Mouse (Mus musculus): ENCODE data around the gene Map3k20.

Gene Map3k20

GRCm38 (mm10) chr2:72280524-72280923 is 4.9 kb upstream of the Map3k20 start:
- DNase-seq (ENCODE audit: extremely low spot score, low read depth, low spot score): no peak

- no peak for DNase-seq (ENCODE audit: extremely low spot score, low read depth, low spot score)
Observed at GRCm38 (mm10) chr2:72281971-72282370, 3.5 kb upstream of the Map3k20 start.

- no peak for DNase-seq (ENCODE audit: extremely low spot score, low read depth, low spot score)
Observed at GRCm38 (mm10) chr2:72282733-72283132, 2.7 kb upstream of the Map3k20 start.

- DNase-seq (ENCODE audit: extremely low spot score, low read depth, low spot score): no peak
Observed at GRCm38 (mm10) chr2:72284689-72285088, 748 bp upstream of the Map3k20 start.

GRCm38 (mm10) chr2:72285888-72286661 is 638 bp downstream of the Map3k20 start:
- DNase-seq (ENCODE audit: extremely low spot score, low read depth, low spot score): no peak

GRCm38 (mm10) chr2:72287142-72287541 is 1.7 kb downstream of the Map3k20 start:
- DNase-seq (ENCODE audit: extremely low spot score, low read depth, low spot score): no peak

- DNase-seq (ENCODE audit: extremely low spot score, low read depth, low spot score): no peak
Observed at GRCm38 (mm10) chr2:72288932-72289534, 3.6 kb downstream of the Map3k20 start.

- DNase-seq (ENCODE audit: extremely low spot score, low read depth, low spot score): no peak
Observed at GRCm38 (mm10) chr2:72291103-72291502, 5.7 kb downstream of the Map3k20 start.

- no peak for DNase-seq (ENCODE audit: extremely low spot score, low read depth, low spot score)
Observed at GRCm38 (mm10) chr2:72292573-72292972, 7.1 kb downstream of the Map3k20 start.

GRCm38 (mm10) chr2:72294994-72295393 is 9.6 kb downstream of the Map3k20 start:
- no peak for DNase-seq (ENCODE audit: extremely low spot score, low read depth, low spot score)

GRCm38 (mm10) chr2:72296984-72297715 is 11.7 kb downstream of the Map3k20 start:
- DNase-seq (ENCODE audit: extremely low spot score, low read depth, low spot score): no peak

- no peak for DNase-seq (ENCODE audit: extremely low spot score, low read depth, low spot score)
Observed at GRCm38 (mm10) chr2:72297716-72298082, 12.3 kb downstream of the Map3k20 start.

GRCm38 (mm10) chr2:72298406-72298805 is 13.0 kb downstream of the Map3k20 start:
- DNase-seq (ENCODE audit: extremely low spot score, low read depth, low spot score): no peak

- no peak for DNase-seq (ENCODE audit: extremely low spot score, low read depth, low spot score)
Observed at GRCm38 (mm10) chr2:72301194-72301916, 15.9 kb downstream of the Map3k20 start.

GRCm38 (mm10) chr2:72305738-72306137 is 20.3 kb downstream of the Map3k20 start:
- no peak for DNase-seq (ENCODE audit: extremely low spot score, low read depth, low spot score)

GRCm38 (mm10) chr2:72308351-72308750 is 22.9 kb downstream of the Map3k20 start:
- no peak for DNase-seq (ENCODE audit: extremely low spot score, low read depth, low spot score)

GRCm38 (mm10) chr2:72308981-72309380 is 23.5 kb downstream of the Map3k20 start:
- no peak for DNase-seq (ENCODE audit: extremely low spot score, low read depth, low spot score)

- DNase-seq (ENCODE audit: extremely low spot score, low read depth, low spot score): no peak
Observed at GRCm38 (mm10) chr2:72311486-72311885, 26.0 kb downstream of the Map3k20 start.

GRCm38 (mm10) chr2:72313312-72313711 is 27.9 kb downstream of the Map3k20 start:
- DNase-seq (ENCODE audit: extremely low spot score, low read depth, low spot score): no peak

GRCm38 (mm10) chr2:72318421-72318820 is 33.0 kb downstream of the Map3k20 start:
- no peak for DNase-seq (ENCODE audit: extremely low spot score, low read depth, low spot score)
